Mouse (Mus musculus): ENCODE results near the gene Ppef2. TPM values are rescaled to one million over a fixed set of nuclear protein-coding genes. Genes with fewer than 3 reads are reported as not detected.

The Ppef2 gene
- total RNA-seq (2014; rRNA removed): 1.5 and 3.5 TPM in 2 replicates
- polyA plus RNA-seq (2015; fragmentation: Nextera tagmentation; extraction: Ambion mirVana): 0.35 and 0.43 TPM in 2 replicates

- 29% methylated on average over 6 of the region's 6 CpGs for WGBS
- no peak within 1 kb of the TSS for H3K4me2 ChIP-seq (ENCODE audit: low read depth, low read length)
- no peak for TF ChIP-seq CTCF (IDR thresholded peaks at IDR 0.05; ENCODE audit: low read depth)
Measured at GRCm38 (mm10) chr5:92256218-92256617, at the start of gene Ppef2. TSS of gene Ppef2 (minus strand) at chr5:92256278.

GRCm38 (mm10) chr5:92304291-92304690 lies 48.2 kb upstream of the Ppef2 start:
- Histone ChIP-seq H3K36me3 (ENCODE audit: insufficient read depth, low read length) (peaks cover 50% of the 10 kb centered on the region), H3K4me1 (ENCODE audit: insufficient read depth, low read length) (peaks cover 5% of the 10 kb centered on the region), H3K4me2 (ENCODE audit: low read depth, low read length) (no peak overlapping the region), H3K4me3 (ENCODE audit: low read length) (no peak overlapping the region), H3K9me3 (ENCODE audit: low read length) (no peaks in the 10 kb centered on the region), H3K9ac (replicated peaks; ENCODE audit: low read length) (no peak overlapping the region), H3K27me3 (ENCODE audit: insufficient read depth, low read length) (no peaks in the 10 kb centered on the region), H3K27ac (no peak overlapping the region)
- no peak for TF ChIP-seq CTCF (IDR thresholded peaks at IDR 0.05; ENCODE audit: low read depth)
- DNase-seq (ENCODE audit: low spot score) (no peak), ATAC-seq (no peak)
- 85% methylated on average over 3 of the region's 3 CpGs for WGBS

More at GRCm38 (mm10) chr5:92256218-92256617, at the start of gene Ppef2:
- no peaks in the 10 kb centered on the region for H3K27me3 ChIP-seq (ENCODE audit: insufficient read depth, low read length)
- H3K27ac ChIP-seq: no peak within 1 kb of the TSS
- H3K36me3 ChIP-seq (ENCODE audit: insufficient read depth, low read length): no peaks in the 10 kb centered on the region
- DNase-seq (ENCODE audit: low spot score): no peak
- no peak within 1 kb of the TSS for H3K9ac ChIP-seq (replicated peaks; ENCODE audit: low read length)
- H3K9me3 ChIP-seq (ENCODE audit: low read length): no peaks in the 10 kb centered on the region
- no peak for ATAC-seq
- no peak within 1 kb of the TSS for H3K4me3 ChIP-seq (ENCODE audit: low read length)
- H3K4me1 ChIP-seq (ENCODE audit: insufficient read depth, low read length): no peaks in the 10 kb centered on the region; the same call in 1 of the 2 replicates

DNA sequence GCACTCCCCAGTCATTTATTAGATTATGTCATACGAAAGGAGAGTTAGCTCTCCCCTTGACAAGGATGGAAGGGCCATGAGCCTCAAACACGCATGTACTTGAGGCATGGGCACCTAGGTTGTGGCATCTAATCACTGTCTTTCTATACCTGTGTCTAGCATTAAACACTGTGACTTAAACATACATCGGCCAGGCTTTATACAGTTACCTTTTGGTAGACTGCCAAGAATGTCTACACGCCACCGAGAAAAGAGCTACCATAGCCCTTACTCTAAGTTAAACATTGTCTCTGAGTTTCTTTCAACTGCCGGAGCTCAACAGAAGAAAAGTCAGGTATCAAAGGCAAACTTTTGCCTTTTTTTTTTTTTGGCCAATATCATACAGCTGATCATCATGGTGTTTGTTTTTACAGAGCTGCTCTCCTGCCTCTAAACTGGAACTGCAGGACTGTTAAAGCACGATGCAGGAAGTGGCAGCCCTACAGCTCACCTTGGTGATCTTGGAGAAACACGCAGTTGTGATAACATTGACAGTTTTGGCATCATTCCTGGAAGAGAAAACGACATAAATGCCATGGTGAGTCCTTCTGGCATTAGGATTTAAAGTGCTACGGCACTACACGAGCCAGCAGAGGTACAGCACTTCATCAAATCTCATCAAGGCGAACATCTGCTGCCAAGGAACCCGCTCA lies 46.2 kb upstream of the Ppef2 start:
- Histone ChIP-seq H3K9me3 (ENCODE audit: low read length) (no peaks in the 10 kb centered on the region), H3K4me2 (ENCODE audit: low read depth, low read length) (no peak overlapping the region), H3K27me3 (ENCODE audit: insufficient read depth, low read length) (no peaks in the 10 kb centered on the region), H3K4me3 (ENCODE audit: low read length) (no peak overlapping the region), H3K4me1 (ENCODE audit: insufficient read depth, low read length) (no peaks in the 10 kb centered on the region), H3K36me3 (ENCODE audit: insufficient read depth, low read length) (peaks cover 57% of the 10 kb centered on the region), H3K9ac (replicated peaks; ENCODE audit: low read length) (no peak overlapping the region), H3K27ac (no peak overlapping the region)
- WGBS: 82% methylated on average over 13 of the region's 13 CpGs
- ATAC-seq: no peak
- no peak for TF ChIP-seq CTCF (IDR thresholded peaks at IDR 0.05; ENCODE audit: low read depth)
- no peak for DNase-seq (ENCODE audit: low spot score)

- H3K4me2 ChIP-seq (ENCODE audit: low read depth, low read length): no peak overlapping the region
- no peaks in the 10 kb centered on the region for H3K4me1 ChIP-seq (ENCODE audit: insufficient read depth, low read length)
- ATAC-seq: no peak
- no peak overlapping the region; the same call in 1 of the 2 replicates for H3K9ac ChIP-seq (replicated peaks; ENCODE audit: low read length)
- H3K27ac ChIP-seq: no peak overlapping the region
- no peak for DNase-seq (ENCODE audit: low spot score)
- H3K4me3 ChIP-seq (ENCODE audit: low read length): no peak overlapping the region
- peaks cover 61% of the 10 kb centered on the region for H3K36me3 ChIP-seq (ENCODE audit: insufficient read depth, low read length)
- no peak for TF ChIP-seq CTCF (IDR thresholded peaks at IDR 0.05; ENCODE audit: low read depth)
- no peaks in the 10 kb centered on the region for H3K9me3 ChIP-seq (ENCODE audit: low read length)
- 93% methylated on average over 2 of the region's 2 CpGs for WGBS
- H3K27me3 ChIP-seq (ENCODE audit: insufficient read depth, low read length): no peaks in the 10 kb centered on the region
Measured at GRCm38 (mm10) chr5:92294525-92294924, 38.4 kb upstream of the Ppef2 start.

DNA sequence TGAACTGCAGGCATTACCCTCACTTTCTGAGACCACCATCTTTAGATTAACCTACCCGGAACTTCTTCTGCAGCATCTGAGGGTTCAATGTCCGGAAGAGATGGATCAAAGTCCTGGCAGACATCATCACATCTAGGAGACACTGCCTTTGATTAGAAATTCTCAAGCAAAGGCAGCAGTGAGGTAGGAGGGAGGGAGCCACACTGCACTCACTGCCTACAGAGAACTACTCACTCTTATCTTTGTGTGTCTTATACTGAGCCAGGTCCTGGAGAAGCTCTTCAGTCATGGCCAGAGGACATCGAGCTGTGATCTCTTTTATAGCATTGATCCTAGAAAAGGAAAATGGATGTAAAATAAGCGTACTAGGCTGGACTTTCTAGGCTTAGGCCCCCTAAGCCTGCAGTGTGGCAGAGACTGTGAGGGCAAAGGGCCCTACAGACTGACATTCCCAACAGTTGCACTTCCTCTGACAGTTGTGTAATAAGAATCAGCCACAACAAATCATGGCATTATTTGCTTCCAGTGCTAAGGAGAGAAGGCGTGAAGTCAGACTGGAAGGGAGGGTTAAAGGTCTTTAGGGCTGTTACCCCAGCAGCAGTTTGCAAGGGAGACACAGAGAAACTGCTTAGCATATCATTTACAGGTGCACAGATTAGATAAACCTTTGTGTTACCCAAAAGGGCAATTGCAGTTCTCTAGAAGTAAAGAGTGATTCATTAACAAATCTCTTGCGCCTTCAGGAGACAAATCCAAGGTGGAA lies 35.8 kb upstream of the Ppef2 start:
- Histone ChIP-seq H3K4me3 (ENCODE audit: low read length) (no peak overlapping the region), H3K9me3 (ENCODE audit: low read length) (no peaks in the 10 kb centered on the region), H3K27ac (no peak overlapping the region), H3K4me1 (ENCODE audit: insufficient read depth, low read length) (no peaks in the 10 kb centered on the region), H3K36me3 (ENCODE audit: insufficient read depth, low read length) (peaks cover 74% of the 10 kb centered on the region), H3K27me3 (ENCODE audit: insufficient read depth, low read length) (no peaks in the 10 kb centered on the region), H3K9ac (replicated peaks; ENCODE audit: low read length) (no peak overlapping the region), H3K4me2 (ENCODE audit: low read depth, low read length) (no peak overlapping the region)
- no peak for ATAC-seq
- no peak for TF ChIP-seq CTCF (IDR thresholded peaks at IDR 0.05; ENCODE audit: low read depth)
- no peak for DNase-seq (ENCODE audit: low spot score)
- 96% methylated on average over 6 of the region's 6 CpGs for WGBS

DNA sequence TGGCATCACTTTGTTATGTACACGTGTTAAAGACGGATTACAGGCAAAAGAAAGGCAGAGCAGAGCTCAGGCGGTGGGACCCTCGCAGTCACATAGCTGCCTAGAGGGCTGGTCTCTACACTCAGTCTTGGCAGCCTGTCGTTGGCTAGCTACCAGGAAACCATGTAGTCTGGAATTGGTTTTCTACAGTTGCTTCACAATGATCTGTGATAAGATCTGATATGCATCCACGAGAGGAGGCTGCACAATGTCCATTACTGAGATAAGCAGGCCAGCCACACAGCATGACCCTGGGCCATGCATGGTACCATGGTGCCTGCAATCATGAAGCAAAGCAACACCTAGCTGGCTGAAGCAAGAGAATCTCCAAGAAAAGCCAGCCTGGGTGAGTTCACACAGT lies 31.8 kb upstream of the Ppef2 start:
- no peaks in the 10 kb centered on the region for H3K9me3 ChIP-seq (ENCODE audit: low read length)
- H3K4me2 ChIP-seq (ENCODE audit: low read depth, low read length): no peak overlapping the region
- no peak overlapping the region for H3K9ac ChIP-seq (replicated peaks; ENCODE audit: low read length)
- no peak for ATAC-seq
- no peaks in the 10 kb centered on the region for H3K4me1 ChIP-seq (ENCODE audit: insufficient read depth, low read length)
- no peak for TF ChIP-seq CTCF (IDR thresholded peaks at IDR 0.05; ENCODE audit: low read depth)
- peaks cover 69% of the 10 kb centered on the region for H3K36me3 ChIP-seq (ENCODE audit: insufficient read depth, low read length)
- no peak overlapping the region for H3K4me3 ChIP-seq (ENCODE audit: low read length)
- no peak overlapping the region for H3K27ac ChIP-seq
- H3K27me3 ChIP-seq (ENCODE audit: insufficient read depth, low read length): no peaks in the 10 kb centered on the region
- no peak for DNase-seq (ENCODE audit: low spot score)
- 79% methylated on average over 6 of the region's 6 CpGs for WGBS
